Mouse (Mus musculus): ENCODE results near the gene Rab43.

Rab43 gene

DNA sequence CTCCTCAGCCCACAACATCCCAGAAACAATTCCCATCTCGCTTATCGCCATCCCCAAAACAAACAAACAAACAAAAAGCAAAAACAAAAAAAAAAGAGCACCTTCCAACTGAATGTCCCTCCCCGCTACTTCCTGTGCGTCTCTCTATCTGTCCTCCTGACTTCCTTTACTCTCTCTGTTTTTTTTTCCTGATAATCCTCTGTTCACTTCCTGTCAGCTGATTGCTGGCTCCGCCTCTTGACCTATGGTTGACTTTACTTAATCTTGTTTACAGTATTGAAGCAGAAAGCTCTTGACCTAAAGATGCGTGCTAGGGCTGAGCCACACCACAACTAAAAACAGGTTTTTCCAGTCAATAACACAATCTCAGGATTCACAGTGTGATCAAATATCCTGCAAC lies 63.4 kb downstream of the Rab43 start:
- no peak for DNase-seq (ENCODE audit: low spot score)

DNA sequence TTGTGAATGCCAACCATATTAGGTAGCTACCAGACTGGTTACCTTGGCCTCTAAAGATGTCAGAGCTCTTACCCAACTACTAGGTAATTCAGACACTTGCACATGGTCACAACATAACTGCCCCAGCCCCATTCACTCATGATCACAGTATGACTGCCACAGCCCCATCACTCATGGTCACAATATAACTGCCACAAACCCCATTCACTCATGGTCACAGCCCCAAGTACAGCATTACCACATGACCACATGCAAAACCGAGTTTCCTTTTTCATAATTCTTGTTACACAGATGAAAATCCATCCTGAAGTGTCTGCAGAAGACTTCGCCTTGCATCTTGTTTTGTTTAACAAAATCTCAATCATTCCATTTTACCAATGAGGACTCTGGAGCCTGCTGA lies 63.9 kb downstream of the Rab43 start:
- no peak for DNase-seq (ENCODE audit: low spot score)

DNA sequence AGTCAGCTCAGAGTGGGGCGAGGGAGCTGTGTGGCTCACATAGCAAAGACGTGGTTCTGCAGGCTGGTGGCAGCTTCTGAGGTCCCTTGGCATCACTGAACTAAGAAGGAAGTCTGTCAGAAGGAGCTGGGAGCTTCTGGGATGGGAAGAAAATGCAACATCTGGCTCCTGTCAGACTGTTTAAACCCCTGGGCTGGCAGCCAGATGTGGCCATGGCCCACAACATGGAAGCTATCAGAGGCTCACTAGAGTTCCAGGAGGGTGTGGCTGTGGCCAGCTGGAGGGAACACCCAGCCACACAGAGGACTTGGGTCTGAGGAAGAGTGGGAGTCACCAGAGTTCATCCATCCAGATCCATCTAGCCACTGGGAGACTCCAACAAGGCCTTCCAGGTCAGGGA lies 65.1 kb downstream of the Rab43 start:
- no peak for DNase-seq (ENCODE audit: low spot score)

DNA sequence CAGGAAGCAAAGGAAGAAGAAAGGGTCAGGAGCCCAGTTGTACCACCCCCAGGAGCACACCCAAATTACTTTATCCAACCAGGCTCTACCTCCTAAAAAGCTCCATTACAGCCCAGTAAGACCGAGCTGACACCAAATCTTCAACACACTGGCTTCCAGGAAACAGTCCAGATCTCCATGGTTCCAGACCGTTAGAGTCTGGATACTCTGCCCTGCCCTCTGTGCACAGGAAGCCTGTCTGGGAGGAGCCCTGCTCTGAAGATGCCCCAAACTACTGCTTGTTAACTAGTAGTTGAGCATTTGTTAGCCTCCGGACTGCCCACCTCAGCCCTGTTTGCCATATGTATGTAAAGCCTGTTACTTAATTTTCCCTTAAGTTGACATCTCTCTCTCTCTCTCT lies 65.9 kb downstream of the Rab43 start:
- no peak for DNase-seq (ENCODE audit: low spot score)

DNA sequence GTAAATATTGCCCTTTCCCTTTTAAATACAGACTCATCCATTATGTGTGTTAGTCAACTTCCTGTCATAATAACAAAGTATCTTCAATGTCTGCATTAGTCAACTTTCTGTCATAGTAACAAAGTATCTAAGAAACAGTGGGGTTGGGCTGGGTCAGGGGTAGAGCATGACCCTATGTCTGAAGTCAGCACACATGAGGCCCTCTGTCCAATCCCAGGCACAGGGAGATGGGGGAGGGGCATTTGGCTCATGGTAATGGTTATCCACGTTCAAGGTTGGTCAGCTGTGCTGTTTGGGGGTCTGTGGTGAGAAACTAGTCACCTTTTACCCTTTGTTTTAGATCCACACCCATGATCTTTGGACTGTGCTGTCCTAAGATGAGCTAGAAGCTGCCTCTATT lies 66.7 kb downstream of the Rab43 start:
- no peak for DNase-seq (ENCODE audit: low spot score)

DNA sequence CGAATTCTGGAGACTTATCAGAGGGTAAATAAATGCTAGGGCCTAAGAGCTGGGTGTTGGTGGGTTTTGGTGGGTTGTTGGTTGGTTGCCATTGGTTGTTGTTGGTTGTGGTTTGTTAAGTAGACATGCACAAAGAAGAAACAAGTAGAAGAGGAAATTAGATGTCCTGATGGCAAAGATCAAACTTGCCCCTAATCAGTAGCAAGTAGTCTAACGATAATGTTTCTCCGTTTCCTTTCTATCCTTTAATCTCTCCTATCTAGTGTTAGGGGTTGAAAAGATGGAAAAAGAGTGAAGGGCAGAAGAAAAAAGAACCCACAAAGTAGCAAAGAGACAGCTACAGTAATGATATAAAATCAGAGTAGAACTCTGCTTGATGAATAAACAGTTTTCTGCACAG lies 67.3 kb downstream of the Rab43 start:
- DNase-seq (ENCODE audit: low spot score): no peak

GRCm38 (mm10) chr6:87743281-87743680 lies 68.7 kb downstream of the Rab43 start:
- DNase-seq (ENCODE audit: low spot score): no peak

DNA sequence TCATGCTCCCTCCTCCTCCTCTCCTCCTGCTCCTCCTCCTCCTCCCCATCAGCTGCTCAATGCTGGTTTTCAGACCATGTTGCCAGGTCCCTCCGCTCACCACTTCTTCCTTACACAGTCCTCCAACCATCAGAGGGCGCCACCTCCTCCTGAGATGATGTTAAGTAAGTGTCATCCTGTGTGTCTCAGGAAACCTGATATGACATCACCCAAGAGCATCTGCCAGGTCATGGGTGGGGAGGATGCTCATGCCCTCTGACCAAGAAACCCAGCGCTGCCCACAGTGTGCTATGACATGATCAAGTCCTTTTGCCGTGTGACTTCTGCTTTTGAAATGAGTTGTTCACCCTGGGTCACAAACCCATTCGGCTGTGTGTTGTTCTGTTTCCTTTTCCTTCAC lies 69.2 kb downstream of the Rab43 start:
- no peak for DNase-seq (ENCODE audit: low spot score)

DNA sequence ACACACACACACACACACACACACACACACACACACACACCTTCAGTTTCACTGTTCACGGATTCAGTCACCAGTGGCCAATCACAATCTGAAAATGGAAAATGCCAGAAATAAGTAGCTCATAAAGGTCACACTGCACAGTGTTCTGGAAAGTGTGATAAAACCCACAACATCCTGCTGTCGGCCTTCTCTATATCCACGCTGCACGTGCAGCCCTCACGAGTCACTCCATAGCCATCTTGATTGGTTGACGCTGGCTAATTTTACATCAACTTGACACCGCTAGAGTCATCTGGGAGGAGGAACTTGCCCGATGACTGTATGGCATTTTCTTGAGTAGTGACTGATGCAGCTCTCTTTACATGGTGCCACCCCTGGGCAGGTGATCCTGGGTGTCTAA lies 70.0 kb downstream of the Rab43 start:
- DNase-seq (ENCODE audit: low spot score): no peak

- DNase-seq (ENCODE audit: low spot score): no peak
These were observed 71.5 kb downstream of the Rab43 start for GRCm38 (mm10) chr6:87740496-87740895.

GRCm38 (mm10) chr6:87739898-87740297 lies 72.1 kb downstream of the Rab43 start:
- no peak for DNase-seq (ENCODE audit: low spot score)
